Mouse (Mus musculus): ENCODE results near the gene Slc37a2.

DNA sequence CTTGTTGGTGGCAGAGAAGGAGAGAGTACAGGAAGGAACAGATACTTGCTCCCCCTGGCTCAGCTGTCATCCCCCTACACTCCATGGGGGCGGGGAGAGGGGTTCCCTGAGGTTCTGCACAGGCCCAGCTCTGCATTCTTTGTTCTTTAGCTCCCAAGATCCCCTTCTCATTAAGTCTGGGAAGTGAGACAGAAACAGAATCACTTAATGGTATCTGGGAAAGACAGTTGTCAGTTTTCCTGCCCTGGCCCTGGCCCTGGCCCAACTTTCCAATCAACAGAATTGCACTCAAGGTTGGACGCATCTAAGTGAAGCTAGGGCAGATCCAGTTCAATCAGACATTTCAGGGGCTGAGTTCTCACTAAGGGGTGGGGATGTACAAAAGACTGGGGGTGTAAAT, 72.4 kb downstream of the Slc37a2 start:
- no peak for TF ChIP-seq POLR2A (IDR thresholded peaks at IDR 0.05; ENCODE audit: borderline replicate concordance, extremely low read depth, insufficient read depth, insufficient read length, poor library complexity, severe bottlenecking)
- no peak for TF ChIP-seq CTCF (IDR thresholded peaks at IDR 0.05; ENCODE audit: borderline replicate concordance, extremely low read depth, insufficient read depth, insufficient read length)
